9 mouse cellular contexts compared by ENCODE assay signal in genomic region chr8:35206271-35206670, GRCm38 (mm10).
DNase-seq lines count a peak whose midpoint lies in the region; ATAC-seq lines count a peak whose summit lies in the region.
"Had no signal": no experiment of that assay in that cellular context is flagged by ENCODE, and none has a peak within 500 bp of the region (broad histone marks: within the 10 kb centered on the region; RNA-seq: fewer than 3 reads in every experiment).

No protein-coding gene starts in this region.

- H3K9ac ChIP-seq in stomach, embryonic 14.5 days (replicated peaks; ENCODE audit: low read depth, low read length): no peak overlapping the region
- H3K9ac ChIP-seq: neural tube, embryonic 15.5 days had no signal

- H3K4me2 ChIP-seq in stomach, embryonic 14.5 days (replicated peaks; ENCODE audit: low read depth, low read length): 0 out of 2 replicates have a peak overlapping the region, but pooled peaks have one; percentile 14

- H3K36me3 ChIP-seq in heart, embryonic 10.5 days: no peaks in the 10 kb centered on the region
- H3K36me3 ChIP-seq in stomach, embryonic 14.5 days (ENCODE audit: control insufficient read depth, insufficient read depth, low read length): no peaks in the 10 kb centered on the region
- H3K36me3 ChIP-seq: neural tube, embryonic 15.5 days had no signal

- H3K9me3 ChIP-seq in heart, embryonic 10.5 days: no peaks in the 10 kb centered on the region
- H3K9me3 ChIP-seq in stomach, embryonic 14.5 days (ENCODE audit: control insufficient read depth, low read depth, low read length): no peaks in the 10 kb centered on the region
- H3K9me3 ChIP-seq: neural tube, embryonic 15.5 days had no signal

- peak; percentile 64 for DNase-seq in gastrocnemius, adult 18-20 months (ENCODE audit: low spot score)
- DNase-seq in gastrocnemius, postnatal 4 days (ENCODE audit: low spot score in 2 of 2): no peak
- no peak for DNase-seq in heart, embryonic 10.5 days (ENCODE audit: low spot score)
- DNase-seq in kidney, postnatal 4 days: peak; percentile 21 to 32
- DNase-seq in spleen, postnatal 14 days (ENCODE audit: low spot score in 2 of 2): no peak
- no peak for DNase-seq in layer of hippocampus, adult 9-11 months
- no peak for DNase-seq in B cell, adult 2 months

- H3K27ac ChIP-seq in heart, embryonic 10.5 days: peak overlapping the region; percentile 86
- no peak overlapping the region for H3K27ac ChIP-seq in stomach, embryonic 14.5 days (ENCODE audit: low read length)
- H3K27ac ChIP-seq: neural tube, embryonic 15.5 days had no signal

- ATAC-seq in stomach, embryonic 14.5 days (ENCODE audit: insufficient number of reproducible peaks, insufficient read depth, low FRiP score, low read depth): no peak

- H3K4me3 ChIP-seq in heart, embryonic 10.5 days: peak overlapping the region; percentile 33; the same call in 1 of the 2 replicates
- H3K4me3 ChIP-seq in stomach, embryonic 14.5 days (ENCODE audit: low read depth, low read length): no peak overlapping the region
- H3K4me3 ChIP-seq: neural tube, embryonic 15.5 days had no signal

- H3K27me3 ChIP-seq in heart, embryonic 10.5 days (ENCODE audit: insufficient read depth, poor library complexity, severe bottlenecking): no peaks in the 10 kb centered on the region
- no peaks in the 10 kb centered on the region for H3K27me3 ChIP-seq in stomach, embryonic 14.5 days (ENCODE audit: control insufficient read depth, insufficient read depth, low read length)
- H3K27me3 ChIP-seq: neural tube, embryonic 15.5 days had no signal

- H3K4me1 ChIP-seq in heart, embryonic 10.5 days: peaks cover 41% of the 10 kb centered on the region
- peaks cover 26% of the 10 kb centered on the region for H3K4me1 ChIP-seq in stomach, embryonic 14.5 days (ENCODE audit: control insufficient read depth, insufficient read depth, low read length)

- WGBS in heart, embryonic 10.5 days: 34% methylated on average over 6 of the region's 6 CpGs
- WGBS in stomach, embryonic 14.5 days: 41% methylated on average over 6 of the region's 6 CpGs

Comparison
In these comparisons a context has a peak if more than half of its experiments do, and no peak if none do; other contexts are left out.
1. DNase-seq: peak in gastrocnemius, adult 18-20 months (single experiment) and kidney, postnatal 4 days (2 of 2); none in gastrocnemius, postnatal 4 days (0 of 2), heart, embryonic 10.5 days (single experiment), spleen, postnatal 14 days (0 of 2), layer of hippocampus, adult 9-11 months (single experiment) and B cell, adult 2 months (0 of 2).